Mouse (Mus musculus): ENCODE results near the gene Rps6ka2. TPM values are rescaled to one million over a fixed set of nuclear protein-coding genes. Genes with fewer than 3 reads are reported as not detected.

Gene Rps6ka2
- total RNA-seq, 1 experiment, result 16.2 TPM

DNA sequence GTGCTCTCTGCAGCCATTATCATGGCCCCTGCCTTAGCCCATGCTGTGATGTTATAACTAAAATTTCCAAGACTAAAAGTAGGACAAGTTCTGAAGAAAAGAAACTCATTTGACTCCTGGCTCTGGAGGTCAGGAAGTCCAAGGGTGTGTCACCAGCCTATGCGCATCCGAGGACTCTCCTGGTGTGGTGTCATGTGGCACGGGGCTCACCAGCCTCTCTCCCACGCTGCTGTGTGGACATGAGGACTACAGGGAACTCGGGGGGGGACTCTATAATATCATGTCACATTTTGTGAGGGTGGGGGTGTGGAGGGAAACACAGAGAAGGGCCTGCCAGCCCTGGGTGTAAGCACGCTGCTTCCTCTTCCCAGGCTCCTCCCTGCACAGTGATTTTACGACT, 62.5 kb downstream of the Rps6ka2 start:
- H3K4me3 ChIP-seq (ENCODE audit: insufficient read depth in 1 of 2, low read depth in 1 of 2, low read length in 2 of 2, poor library complexity in 1 of 2, severe bottlenecking in 1 of 2), result no peak overlapping the region
- TF ChIP-seq CHD2 (IDR thresholded peaks at IDR 0.05; ENCODE audit: low read depth, low read length) (no peak), ZC3H11A (IDR thresholded peaks at IDR 0.05; ENCODE audit: borderline replicate concordance, low read depth, low read length) (no peak), HCFC1 (IDR thresholded peaks at IDR 0.05; ENCODE audit: borderline replicate concordance, insufficient read depth, low read length) (no peak), ZNF384 (IDR thresholded peaks at IDR 0.05; ENCODE audit: low read depth, low read length) (no peak), MAFK (IDR thresholded peaks at IDR 0.05; ENCODE audit: insufficient read depth, low read depth, low read length) (no peak)
- no peaks in the 10 kb centered on the region for H3K9me3 ChIP-seq (ENCODE audit: control insufficient read depth, insufficient read depth, low read depth, low read length)
- no peak overlapping the region for H3K9ac ChIP-seq (ENCODE audit: insufficient read depth, low read depth, low read length, poor library complexity, severe bottlenecking)
- peaks cover 5% of the 10 kb centered on the region; the same call in 1 of the 2 replicates for H3K36me3 ChIP-seq (ENCODE audit: control insufficient read depth, insufficient read depth, low read length, poor library complexity, severe bottlenecking)
- peaks cover 5 to 17% of the 10 kb centered on the region in 2 experiments; a peak in 3 of 4 replicates for H3K4me1 ChIP-seq (ENCODE audit: control insufficient read depth in 2 of 2, insufficient read depth in 2 of 2, low read length in 2 of 2, poor library complexity in 1 of 2)
- no peak for DNase-seq (ENCODE audit: low read depth, low spot score)
- in situ Hi-C loops (cut with MboI; ENCODE audit: low sequenced_read_pairs in 2 of 2, unreplicated experiment in 2 of 2), result no loop called here
- H3K27ac ChIP-seq (ENCODE audit: insufficient read depth, low read depth, low read length, poor library complexity, severe bottlenecking), result no peak overlapping the region

DNA sequence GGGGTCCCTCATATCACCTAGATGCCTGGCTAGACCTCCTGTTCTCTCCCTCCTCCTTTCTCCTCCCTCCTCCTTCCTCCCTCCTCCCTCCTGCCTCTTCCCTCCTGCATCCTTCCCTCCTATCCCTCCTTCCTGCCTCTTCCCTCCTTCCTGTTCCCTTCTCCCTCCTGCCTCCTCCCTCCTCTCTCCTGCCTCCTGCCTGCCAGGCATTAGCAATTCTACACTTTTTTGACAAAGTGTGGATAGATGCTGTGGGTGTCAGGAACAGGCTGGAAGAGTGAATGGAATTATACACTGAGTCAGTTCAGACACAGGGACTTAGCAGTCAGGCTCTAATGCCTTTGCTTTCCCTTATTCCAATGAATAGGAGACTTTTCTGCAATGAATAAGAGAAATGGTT, 63.3 kb downstream of the Rps6ka2 start:
- Histone ChIP-seq H3K36me3 (ENCODE audit: control insufficient read depth, insufficient read depth, low read length, poor library complexity, severe bottlenecking) (peaks cover 10% of the 10 kb centered on the region; the same call in 1 of the 2 replicates), H3K9ac (ENCODE audit: insufficient read depth, low read depth, low read length, poor library complexity, severe bottlenecking) (no peak overlapping the region), H3K4me3 (ENCODE audit: insufficient read depth in 1 of 2, low read depth in 1 of 2, low read length in 2 of 2, poor library complexity in 1 of 2, severe bottlenecking in 1 of 2) (no peak overlapping the region), H3K4me1 (ENCODE audit: control insufficient read depth in 2 of 2, insufficient read depth in 2 of 2, low read length in 2 of 2, poor library complexity in 1 of 2) (peaks cover 5 to 14% of the 10 kb centered on the region in 2 experiments; a peak in 3 of 4 replicates), H3K9me3 (ENCODE audit: control insufficient read depth, insufficient read depth, low read depth, low read length) (no peaks in the 10 kb centered on the region), H3K27ac (ENCODE audit: insufficient read depth, low read depth, low read length, poor library complexity, severe bottlenecking) (no peak overlapping the region)
- no peak for TF ChIP-seq MAFK (IDR thresholded peaks at IDR 0.05; ENCODE audit: insufficient read depth, low read depth, low read length)
- no peak for TF ChIP-seq CHD2 (IDR thresholded peaks at IDR 0.05; ENCODE audit: low read depth, low read length)
- TF ChIP-seq ZC3H11A (IDR thresholded peaks at IDR 0.05; ENCODE audit: borderline replicate concordance, low read depth, low read length), result no peak
- no peak for TF ChIP-seq HCFC1 (IDR thresholded peaks at IDR 0.05; ENCODE audit: borderline replicate concordance, insufficient read depth, low read length)
- TF ChIP-seq ZNF384 (IDR thresholded peaks at IDR 0.05; ENCODE audit: low read depth, low read length), result no peak
- DNase-seq (ENCODE audit: low read depth, low spot score), result no peak
- in situ Hi-C loops (cut with MboI; ENCODE audit: low sequenced_read_pairs in 2 of 2, unreplicated experiment in 2 of 2), result no loop called here

DNA sequence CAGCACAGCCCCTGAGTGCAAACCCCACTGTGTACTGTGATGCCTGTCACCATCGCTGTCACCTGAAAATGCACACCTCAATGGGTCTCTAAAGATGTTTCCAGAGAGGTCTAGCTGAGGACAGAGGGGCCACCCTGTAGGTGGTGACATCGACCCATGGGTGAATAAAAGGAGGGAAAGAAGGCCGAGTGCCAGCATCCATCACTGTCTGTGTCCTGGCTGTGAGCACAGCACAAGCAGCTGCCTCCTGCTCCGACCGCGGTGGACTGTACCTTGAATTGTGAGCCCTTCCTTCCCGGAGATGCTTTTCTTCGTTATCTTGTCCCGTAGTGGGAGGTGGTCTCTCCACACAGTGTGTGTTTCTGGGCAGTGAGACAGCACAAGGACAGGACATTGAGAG, 67.8 kb downstream of the Rps6ka2 start:
- H3K27ac ChIP-seq (ENCODE audit: insufficient read depth, low read depth, low read length, poor library complexity, severe bottlenecking), result no peak overlapping the region
- peaks cover 4 to 22% of the 10 kb centered on the region in 2 experiments; a peak in 3 of 4 replicates for H3K4me1 ChIP-seq (ENCODE audit: control insufficient read depth in 2 of 2, insufficient read depth in 2 of 2, low read length in 2 of 2, poor library complexity in 1 of 2)
- in situ Hi-C loops (cut with MboI; ENCODE audit: low sequenced_read_pairs in 2 of 2, unreplicated experiment in 2 of 2), result no loop called here
- H3K9ac ChIP-seq (ENCODE audit: insufficient read depth, low read depth, low read length, poor library complexity, severe bottlenecking), result no peak overlapping the region
- TF ChIP-seq HCFC1 (IDR thresholded peaks at IDR 0.05; ENCODE audit: borderline replicate concordance, insufficient read depth, low read length) (no peak), ZNF384 (IDR thresholded peaks at IDR 0.05; ENCODE audit: low read depth, low read length) (no peak), MAFK (IDR thresholded peaks at IDR 0.05; ENCODE audit: insufficient read depth, low read depth, low read length) (no peak), CHD2 (IDR thresholded peaks at IDR 0.05; ENCODE audit: low read depth, low read length) (no peak), ZC3H11A (IDR thresholded peaks at IDR 0.05; ENCODE audit: borderline replicate concordance, low read depth, low read length) (no peak)
- H3K36me3 ChIP-seq (ENCODE audit: control insufficient read depth, insufficient read depth, low read length, poor library complexity, severe bottlenecking), result peaks cover 8% of the 10 kb centered on the region; the same call in 1 of the 2 replicates
- DNase-seq (ENCODE audit: low read depth, low spot score), result no peak
- H3K9me3 ChIP-seq (ENCODE audit: control insufficient read depth, insufficient read depth, low read depth, low read length), result no peaks in the 10 kb centered on the region
- H3K4me3 ChIP-seq (ENCODE audit: insufficient read depth in 1 of 2, low read depth in 1 of 2, low read length in 2 of 2, poor library complexity in 1 of 2, severe bottlenecking in 1 of 2), result no peak overlapping the region

DNA sequence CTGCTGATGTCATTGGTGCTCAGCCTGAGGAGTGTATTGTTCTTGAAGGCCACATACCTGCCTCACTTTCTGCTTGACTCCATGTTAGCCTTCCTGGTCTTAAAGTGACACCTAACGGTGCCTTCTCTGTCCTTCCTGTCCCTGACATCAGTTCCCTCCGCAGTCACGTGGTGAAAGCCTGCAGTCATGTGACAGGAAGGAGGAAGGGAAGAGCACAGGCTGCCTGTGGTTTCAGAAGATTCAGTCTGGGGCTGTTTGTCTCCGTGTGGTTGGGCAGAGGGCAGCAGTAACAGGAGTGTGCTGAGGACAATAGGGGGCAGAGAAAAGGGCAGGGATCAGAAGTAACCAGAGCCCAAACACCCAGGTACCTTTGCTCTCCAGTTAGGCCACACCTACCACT, 68.9 kb downstream of the Rps6ka2 start:
- in situ Hi-C loops (cut with MboI; ENCODE audit: low sequenced_read_pairs in 2 of 2, unreplicated experiment in 2 of 2), result no loop called here
- Histone ChIP-seq H3K4me3 (ENCODE audit: insufficient read depth in 1 of 2, low read depth in 1 of 2, low read length in 2 of 2, poor library complexity in 1 of 2, severe bottlenecking in 1 of 2) (0 out of 4 replicates have a peak overlapping the region, but pooled peaks of 1 of the 2 experiments have one; percentile 1), H3K36me3 (ENCODE audit: control insufficient read depth, insufficient read depth, low read length, poor library complexity, severe bottlenecking) (peaks cover 8% of the 10 kb centered on the region; the same call in 1 of the 2 replicates), H3K9ac (ENCODE audit: insufficient read depth, low read depth, low read length, poor library complexity, severe bottlenecking) (no peak overlapping the region), H3K27ac (ENCODE audit: insufficient read depth, low read depth, low read length, poor library complexity, severe bottlenecking) (no peak overlapping the region), H3K4me1 (ENCODE audit: control insufficient read depth in 2 of 2, insufficient read depth in 2 of 2, low read length in 2 of 2, poor library complexity in 1 of 2) (peaks cover 4 to 18% of the 10 kb centered on the region in 2 experiments; a peak in 2 of 4 replicates), H3K9me3 (ENCODE audit: control insufficient read depth, insufficient read depth, low read depth, low read length) (no peaks in the 10 kb centered on the region)
- TF ChIP-seq HCFC1 (IDR thresholded peaks at IDR 0.05; ENCODE audit: borderline replicate concordance, insufficient read depth, low read length) (no peak), ZNF384 (IDR thresholded peaks at IDR 0.05; ENCODE audit: low read depth, low read length) (no peak), ZC3H11A (IDR thresholded peaks at IDR 0.05; ENCODE audit: borderline replicate concordance, low read depth, low read length) (no peak), MAFK (IDR thresholded peaks at IDR 0.05; ENCODE audit: insufficient read depth, low read depth, low read length) (no peak), CHD2 (IDR thresholded peaks at IDR 0.05; ENCODE audit: low read depth, low read length) (no peak)
- no peak for DNase-seq (ENCODE audit: low read depth, low spot score)
